Mouse (Mus musculus) liver, adult (tissue): ENCODE measurements at regions not wholly inside any gene's neighbourhood (a gene's known extent, or its start where the extent isn't known, plus 50 kb on each side); places are given as distances from the start of the nearest gene placed in this dataset.

ENCODE experiments used
- GATA4 ChIP-seq: IDR thresholded peaks from 2 replicates; pipeline ENCODE4 v1.6.1; 2014; ENCODE audit warnings: mild to moderate bottlenecking, low read length; ENCODE audit not compliant: insufficient replicate concordance

GRCm38 (mm10) chr11:48351349-48352023 lies 362.7 kb upstream of the Sgcd start:
- no peak for TF ChIP-seq GATA4

GRCm38 (mm10) chr11:48314500-48314899 lies 325.7 kb upstream of the Sgcd start:
- TF ChIP-seq GATA4: no peak

- no peak for TF ChIP-seq GATA4
These were observed 306.6 kb upstream of the Sgcd start for GRCm38 (mm10) chr11:48295370-48295769.

- TF ChIP-seq GATA4: no peak
These were observed 273.7 kb upstream of the Sgcd start for GRCm38 (mm10) chr11:48262492-48262891.

- no peak for TF ChIP-seq GATA4
These were observed 272.3 kb upstream of the Sgcd start for GRCm38 (mm10) chr11:48261089-48261488.

GRCm38 (mm10) chr11:48250678-48251317 lies 262.0 kb upstream of the Sgcd start:
- TF ChIP-seq GATA4: no peak

GRCm38 (mm10) chr11:48249315-48249714 lies 260.5 kb upstream of the Sgcd start:
- peak; percentile 79; the same call in 1 of the 2 replicates for TF ChIP-seq GATA4

- no peak for TF ChIP-seq GATA4
These were observed 232.4 kb upstream of the Sgcd start for GRCm38 (mm10) chr11:48221156-48221555.

- TF ChIP-seq GATA4: no peak
These were observed 230.4 kb upstream of the Sgcd start for GRCm38 (mm10) chr11:48219157-48219556.

- TF ChIP-seq GATA4: no peak
These were observed 228.0 kb upstream of the Sgcd start for GRCm38 (mm10) chr11:48216762-48217161.

GRCm38 (mm10) chr11:48186604-48187003 lies 197.8 kb upstream of the Sgcd start:
- TF ChIP-seq GATA4: no peak

- TF ChIP-seq GATA4: no peak
These were observed 190.2 kb upstream of the Sgcd start for GRCm38 (mm10) chr11:48178943-48179342.

GRCm38 (mm10) chr11:48178174-48178573 lies 189.4 kb upstream of the Sgcd start:
- no peak for TF ChIP-seq GATA4

- no peak for TF ChIP-seq GATA4
These were observed 187.7 kb upstream of the Sgcd start for GRCm38 (mm10) chr11:48176451-48176850.

GRCm38 (mm10) chr11:48152219-48152618 lies 163.4 kb upstream of the Sgcd start:
- TF ChIP-seq GATA4: no peak

GRCm38 (mm10) chr11:48133335-48133734 lies 144.6 kb upstream of the Sgcd start:
- TF ChIP-seq GATA4: no peak

- TF ChIP-seq GATA4: no peak
These were observed 109.3 kb upstream of the Sgcd start for GRCm38 (mm10) chr11:48098063-48098462.
